Mouse (Mus musculus) lung, adult 18-20 months (tissue): ENCODE data around the gene Ikzf4.
A peak's percentile ranks its signal among the peaks of the same experiment; 100 is the strongest.

Experiments used
- DNase-seq, 2 experiments: peaks; one replicate each; pipeline ENCODE4 v3.0.0; 2022; ENCODE audit warnings: mixed read lengths in 2 of 2

The Ikzf4 gene

DNA sequence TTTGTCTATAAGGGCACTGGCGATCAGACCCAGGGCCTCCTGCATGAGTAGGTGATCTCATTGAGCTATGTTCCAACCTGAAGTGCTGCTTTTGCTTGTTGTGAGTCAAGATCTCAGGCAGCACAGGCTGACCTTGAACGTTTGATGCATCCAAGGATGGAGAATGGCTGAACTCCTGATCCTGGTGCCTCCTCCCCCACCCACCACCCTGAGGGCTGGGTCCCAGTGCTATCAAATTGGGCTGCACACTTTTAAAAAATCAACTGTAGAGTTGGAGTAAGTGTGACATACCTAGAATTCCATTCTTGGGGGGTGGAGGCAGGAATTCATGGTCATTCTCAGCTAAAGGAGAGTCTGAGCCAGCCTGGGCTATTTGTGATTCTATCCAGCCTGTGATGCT is 39.3 kb downstream of the Ikzf4 start:
- no peak for DNase-seq

DNA sequence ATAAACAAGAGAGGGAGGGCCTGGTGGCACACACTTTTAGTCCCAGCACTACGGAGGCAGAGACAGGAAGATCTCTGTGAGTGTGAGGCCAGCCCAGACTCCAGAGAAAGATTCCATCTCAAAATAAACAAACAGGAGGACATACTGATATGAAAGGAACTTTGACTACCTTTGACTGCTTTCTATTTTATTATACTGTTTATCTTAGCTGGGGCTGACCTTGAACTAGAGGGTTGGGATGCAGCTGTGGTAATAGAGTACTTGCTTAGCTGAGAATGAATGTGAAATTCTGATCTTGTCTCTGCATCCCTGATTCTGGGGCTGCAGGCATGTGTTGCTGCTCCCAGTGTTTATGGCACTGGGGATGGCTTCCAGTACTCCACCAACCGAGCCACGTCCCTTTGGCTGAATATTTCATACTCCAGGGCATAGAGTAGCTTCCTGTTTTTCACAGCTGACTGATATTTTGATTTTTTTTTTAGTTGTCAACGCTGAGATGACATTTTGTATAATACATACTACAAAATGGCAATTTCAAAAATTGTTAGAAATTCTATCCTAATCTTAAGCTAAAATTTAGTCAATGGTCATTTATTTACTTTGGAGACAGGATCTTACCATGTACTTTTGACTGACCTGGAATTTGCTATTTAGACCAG is 43.2 kb downstream of the Ikzf4 start:
- no peak for DNase-seq

DNA sequence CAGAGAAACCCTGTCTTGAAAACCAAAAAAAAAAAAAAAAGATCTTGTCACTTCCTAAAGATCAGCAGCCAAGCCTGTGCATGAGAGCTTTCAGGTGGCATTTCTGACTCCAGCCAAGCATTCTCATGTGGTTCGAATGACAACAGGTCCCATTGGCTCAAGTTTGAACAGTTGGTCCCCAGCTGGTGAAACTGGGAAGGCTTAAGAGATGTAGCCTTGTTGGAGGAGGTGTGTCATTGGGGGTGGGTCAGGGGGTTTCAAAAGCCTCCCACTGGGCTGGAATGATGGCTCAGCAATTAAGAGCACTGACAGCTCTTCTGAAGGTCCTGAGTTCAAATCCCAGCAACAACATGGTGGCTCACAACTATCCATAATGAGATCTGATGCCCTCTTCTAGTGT is 44.3 kb downstream of the Ikzf4 start:
- DNase-seq, result no peak

DNA sequence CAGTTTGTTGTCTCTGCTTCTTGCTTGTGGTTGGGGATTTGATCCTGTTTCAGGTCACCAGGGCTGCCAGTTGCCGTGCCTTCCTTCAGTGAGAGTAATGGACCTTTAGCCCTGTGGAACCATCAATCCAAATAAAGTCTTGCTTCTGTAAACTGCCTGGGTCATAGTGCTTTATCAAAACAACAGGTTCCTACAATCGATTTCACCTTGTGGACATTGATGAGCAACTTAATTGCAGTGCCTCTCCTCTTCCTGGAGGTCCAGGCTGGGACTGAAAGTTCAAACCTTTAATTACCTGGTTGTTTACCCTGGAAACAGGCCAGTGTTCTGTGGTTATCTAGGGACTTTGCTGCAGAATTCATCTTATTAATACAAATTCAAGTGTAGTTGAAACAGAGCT is 47.3 kb downstream of the Ikzf4 start:
- no peak for DNase-seq

DNA sequence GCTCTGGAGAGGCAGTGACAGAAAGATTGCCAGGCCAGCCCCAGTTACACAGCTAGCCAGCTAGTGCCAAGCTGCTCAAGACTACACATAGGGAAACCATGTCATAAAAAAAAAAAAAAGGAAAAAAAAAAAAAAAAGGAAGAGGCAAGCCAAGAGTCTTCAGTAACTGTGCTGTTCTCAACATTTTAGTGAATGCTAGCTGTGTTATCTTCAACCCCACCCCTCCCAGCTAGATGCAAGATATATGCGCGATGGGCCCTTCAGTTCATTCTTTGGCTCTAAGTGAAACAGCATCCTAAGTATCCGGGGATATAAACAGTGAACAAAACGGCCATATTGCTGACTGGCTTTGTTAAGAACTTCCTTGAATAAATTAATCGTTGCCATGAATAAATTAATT is 53.0 kb downstream of the Ikzf4 start:
- no peak for DNase-seq

DNA sequence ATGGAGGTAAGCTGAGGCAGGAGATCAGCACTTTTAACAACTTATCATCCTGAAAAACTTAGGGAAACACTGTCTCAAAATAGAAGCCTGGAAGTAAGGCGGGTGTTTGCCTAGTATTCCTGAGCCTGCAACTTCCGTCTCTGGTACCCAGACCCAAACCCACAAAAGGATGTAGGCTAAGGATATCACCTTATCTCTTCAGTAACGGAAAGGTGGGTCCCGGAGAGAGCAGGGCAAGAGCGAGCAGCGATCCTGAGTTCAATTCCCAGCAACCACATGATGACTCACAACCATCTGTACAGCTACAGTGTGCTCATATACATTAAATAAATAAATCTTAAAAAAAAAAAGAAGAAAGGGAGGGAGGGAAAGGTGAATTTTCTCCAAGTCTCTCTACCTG is 54.4 kb downstream of the Ikzf4 start:
- no peak for DNase-seq

DNA sequence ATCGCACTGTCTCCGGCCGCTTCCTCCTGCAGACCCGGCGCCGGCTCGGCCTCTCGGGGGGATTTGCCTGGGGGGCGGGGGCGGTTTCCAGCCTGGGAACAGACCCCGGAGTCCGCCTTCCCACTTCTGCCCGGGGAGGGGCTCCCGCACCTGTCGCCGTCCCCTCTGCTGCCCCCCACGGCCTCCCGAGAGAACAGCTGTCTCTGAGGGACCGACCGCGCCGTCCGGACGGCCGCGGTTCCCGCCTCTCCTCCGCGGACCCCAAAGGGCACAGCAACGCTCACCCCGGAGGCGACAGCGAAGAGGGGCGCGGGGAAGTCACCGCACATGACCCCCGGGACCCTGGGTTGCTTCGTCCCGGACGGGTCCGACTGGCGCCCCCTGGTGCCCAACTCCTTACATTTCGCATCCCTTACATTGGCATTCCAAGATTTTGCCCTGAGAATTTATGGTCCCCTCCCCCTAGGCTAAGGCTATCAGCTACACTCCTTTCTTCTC is 55.5 kb downstream of the Ikzf4 start:
- peak; percentile 66 to 67 for DNase-seq

DNA sequence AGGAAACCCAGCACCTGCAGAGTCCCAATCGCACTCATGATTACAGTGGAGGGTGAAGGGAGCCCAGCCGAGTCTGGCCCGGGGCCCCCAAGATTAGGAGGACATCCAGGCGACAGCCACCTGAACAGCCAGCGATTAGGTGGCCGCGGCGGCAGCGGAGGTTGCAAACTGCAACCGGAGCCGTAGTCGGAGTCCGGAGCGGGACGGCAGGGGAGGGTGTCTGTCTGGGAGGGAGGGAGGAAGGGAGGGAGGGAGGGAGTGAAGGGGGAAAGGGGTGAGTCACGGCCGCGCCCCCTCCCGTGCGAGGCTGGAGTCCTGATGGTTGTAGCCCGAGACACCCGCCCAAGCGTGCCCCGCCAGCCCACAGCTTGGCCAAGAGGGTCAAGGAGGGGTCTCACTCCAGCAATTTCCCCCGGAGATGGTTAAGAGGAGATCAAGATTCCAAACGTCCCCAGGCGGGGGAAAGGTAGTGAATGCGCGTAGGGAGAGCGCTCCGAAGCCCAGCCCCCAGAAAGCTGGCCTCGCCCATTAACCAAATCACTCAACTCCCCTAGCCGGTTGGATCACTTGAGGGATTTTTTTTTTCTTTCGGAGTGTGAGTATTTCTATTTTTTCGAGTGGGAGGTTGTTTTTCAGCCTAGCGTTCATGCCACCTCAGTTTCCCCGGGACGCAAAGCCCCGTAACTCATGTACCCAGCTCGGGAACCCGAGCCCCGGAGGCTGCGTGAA is 56.2 kb downstream of the Ikzf4 start, which contains the start of gene Erbb3:
Gene Erbb3 (minus strand): TSS at position 189 of the 729 bp plus-strand sequence.
- peak; percentile 80 to 81 for DNase-seq

DNA sequence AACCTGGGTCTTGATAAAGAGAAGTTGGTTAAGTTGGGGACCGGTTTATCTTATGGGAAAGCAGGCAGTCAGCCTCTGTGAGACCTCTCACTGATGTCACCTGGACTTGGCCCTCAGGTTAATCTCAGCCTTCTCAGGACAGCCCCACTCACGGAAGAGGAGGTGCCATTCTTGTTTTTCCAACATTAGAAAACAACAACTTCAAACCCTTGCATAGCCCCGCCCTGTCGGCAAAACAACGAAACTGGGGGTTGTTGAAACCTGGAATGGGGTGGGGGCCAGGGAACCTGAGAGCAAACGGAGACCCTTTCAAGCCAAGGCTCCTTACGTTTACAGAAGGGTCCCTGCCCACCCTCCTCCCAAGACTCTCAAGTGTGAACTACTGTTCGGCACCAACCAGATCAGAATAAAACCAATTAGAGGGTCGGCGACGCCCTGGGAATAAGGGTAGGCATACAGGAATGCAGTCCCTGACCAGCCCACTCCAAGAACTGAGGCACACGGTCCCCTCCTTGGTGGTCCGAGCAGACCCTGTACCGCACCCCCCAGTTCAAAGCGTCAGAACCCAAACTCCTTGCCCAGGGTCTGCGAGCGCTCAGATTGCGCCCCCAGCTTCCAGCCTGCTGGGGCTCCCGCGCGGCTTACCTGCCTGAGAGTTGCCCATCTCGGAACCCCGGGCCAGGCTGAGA is 56.9 kb downstream of the Ikzf4 start:
- peak; percentile 46 to 59 for DNase-seq

DNA sequence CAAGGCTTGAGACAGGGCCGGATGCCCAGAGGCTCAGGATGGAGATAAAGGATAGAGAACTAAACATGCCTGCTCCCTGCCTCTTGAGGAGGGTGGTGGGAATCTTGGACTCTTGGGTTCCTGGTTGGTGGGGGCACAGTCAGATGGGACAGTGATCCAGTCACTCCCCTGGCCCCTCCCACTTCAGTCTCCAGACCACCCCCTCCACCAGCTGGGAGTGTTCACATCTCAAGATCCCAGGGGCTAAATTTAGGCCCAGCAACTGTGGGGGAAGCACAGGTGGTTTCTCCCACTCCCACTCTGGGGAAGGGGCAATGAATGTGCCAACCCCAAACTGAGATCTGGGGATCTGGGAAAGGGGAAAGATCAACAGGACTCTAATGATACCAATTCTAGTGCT is 57.7 kb downstream of the Ikzf4 start:
- DNase-seq, result peak in 1 of 2 experiments; percentile 29

DNA sequence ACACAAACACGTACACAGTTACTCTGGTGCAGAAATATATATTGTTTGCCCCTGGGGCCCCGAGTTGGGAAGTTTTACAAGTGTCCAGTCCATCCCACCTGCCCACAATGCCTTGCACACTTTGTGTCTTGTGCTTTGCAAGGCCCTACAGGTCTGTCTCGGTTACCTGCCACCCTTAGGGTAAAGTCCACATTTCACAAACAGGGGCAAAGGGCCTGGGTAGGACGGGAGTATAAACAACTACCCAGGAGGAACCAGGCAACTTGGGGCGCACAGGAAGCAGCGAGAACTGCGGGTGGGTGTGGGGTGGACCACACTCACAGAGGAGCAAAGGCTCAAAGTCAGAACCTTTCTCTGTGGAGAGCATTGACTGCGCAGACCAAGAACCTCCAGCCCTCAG is 58.1 kb downstream of the Ikzf4 start:
- DNase-seq, result no peak

DNA sequence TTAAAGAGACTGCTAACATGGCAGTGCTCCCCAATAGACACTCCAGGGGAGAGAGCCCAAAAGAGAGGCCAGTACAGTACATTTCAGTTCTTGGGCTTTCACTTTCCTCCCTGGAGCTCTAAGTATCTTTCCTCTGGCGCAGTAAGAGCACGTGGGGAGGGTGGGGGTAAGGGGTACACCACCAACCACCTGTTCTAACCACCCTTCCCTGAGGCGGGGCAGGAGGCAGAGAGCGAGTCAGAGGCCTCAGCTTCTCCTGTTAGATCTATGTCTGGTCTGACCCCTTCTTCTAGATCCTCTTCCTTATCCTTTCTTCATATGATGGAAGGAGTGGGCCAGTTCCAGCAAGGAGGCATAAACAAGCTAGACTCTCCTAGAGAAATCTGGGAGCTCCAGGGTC is 58.7 kb downstream of the Ikzf4 start:
- DNase-seq, result no peak

DNA sequence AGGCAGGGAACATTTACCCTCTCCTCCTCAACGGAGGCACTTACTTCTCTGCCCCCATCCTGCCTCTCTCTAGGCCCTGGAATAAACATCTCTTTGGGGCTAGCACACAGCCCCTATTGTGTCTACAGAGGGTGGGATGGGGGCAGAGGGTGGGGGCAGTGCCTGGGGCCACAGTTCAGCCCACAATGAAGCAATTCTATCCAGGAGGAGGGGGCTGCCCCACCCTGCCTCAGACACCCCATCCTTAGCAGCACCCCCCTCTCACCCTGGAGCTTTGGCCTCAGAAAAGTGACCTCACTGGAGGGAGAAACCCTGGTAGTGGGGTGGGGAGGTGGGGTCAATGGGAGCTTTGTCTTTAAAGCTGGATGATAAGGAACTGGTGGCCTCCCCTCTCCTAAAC is 59.2 kb downstream of the Ikzf4 start:
- no peak for DNase-seq

DNA sequence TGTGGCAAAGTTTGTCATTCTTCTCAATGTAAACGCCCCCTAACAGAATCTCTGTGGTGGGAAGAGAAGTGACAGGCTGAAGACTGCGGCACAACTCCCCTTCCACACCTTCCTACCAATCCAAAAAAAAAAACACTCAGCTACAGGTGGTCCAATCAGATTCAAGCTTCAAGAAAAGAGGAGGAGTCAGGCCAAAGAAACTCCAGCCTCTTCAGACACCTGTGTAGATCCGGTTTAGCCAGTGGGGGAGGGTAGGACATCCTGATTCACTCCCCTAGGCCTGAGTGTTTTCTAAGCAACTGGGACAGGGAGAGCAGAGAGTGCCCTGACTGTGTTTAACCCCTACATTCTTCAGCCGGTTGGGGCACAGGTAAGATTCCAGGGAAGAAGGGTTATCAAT is 61.4 kb downstream of the Ikzf4 start:
- peak; percentile 86 to 93 for DNase-seq

DNA sequence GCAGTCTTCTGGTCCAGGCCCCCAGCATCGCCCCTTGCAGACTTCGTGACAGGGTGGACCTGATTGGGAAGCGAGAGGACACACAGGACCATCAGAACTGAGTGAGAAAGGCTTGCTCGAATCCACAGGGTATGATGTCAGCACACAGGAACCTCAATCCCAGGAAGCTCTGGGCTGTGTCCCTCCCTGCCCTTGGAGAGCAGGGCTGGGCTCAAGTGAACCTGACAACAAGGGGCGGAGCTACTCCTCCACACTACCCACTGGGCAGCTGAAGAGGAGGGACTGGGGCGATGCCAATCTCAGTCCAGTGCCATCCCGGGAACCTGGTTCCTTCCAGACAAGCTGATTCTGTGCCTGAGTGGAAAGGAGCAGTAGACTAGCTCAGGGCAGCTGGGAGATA is 62.1 kb downstream of the Ikzf4 start:
- peak; percentile 91 to 94 for DNase-seq
